Mouse (Mus musculus) hindbrain, postnatal 0 days (tissue): ENCODE data around the gene Htr5a. TPM values are rescaled to one million over a fixed set of nuclear protein-coding genes. Genes with fewer than 3 reads are reported as not detected.

ENCODE experiments used
- ATAC-seq: fragments of 200-750 bp; cut with Nextera tagmentation; 2 replicates; pipeline ENCODE4 v1.8.0; 2017; ENCODE audit warnings: mild to moderate bottlenecking, moderate TSS enrichment, moderate library complexity
- DNase-seq: peaks from one replicate; pipeline ENCODE4 v3.0.0-alpha.2; 2015; ENCODE audit warnings: low spot score
- H3K27ac ChIP-seq: fragments of 300-500 bp; sonication (generic); 2 replicates; pipeline ENCODE4 v1.5.1; 2014; ENCODE audit warnings: mild to moderate bottlenecking
- H3K27me3 ChIP-seq: fragments of 300-500 bp; sonication (generic); 2 replicates; pipeline ENCODE4 v1.6.1; 2014; ENCODE audit warnings: low read length, mixed read lengths; ENCODE audit not compliant: insufficient read depth
- H3K36me3 ChIP-seq: fragments of 300-500 bp; sonication (generic); 2 replicates; pipeline ENCODE4 v1.6.1; 2014; ENCODE audit warnings: low read length, mixed read lengths; ENCODE audit not compliant: insufficient read depth
- H3K4me1 ChIP-seq: fragments of 300-500 bp; sonication (generic); 2 replicates; pipeline ENCODE4 v1.6.1; 2014; ENCODE audit warnings: antibody characterized with exemption, low read length, mixed read lengths; ENCODE audit not compliant: insufficient read depth
- H3K4me2 ChIP-seq: fragments of 300-500 bp; sonication (generic); 2 replicates; pipeline ENCODE4 v1.6.1; 2014; ENCODE audit warnings: low read depth, mild to moderate bottlenecking, low read length, moderate library complexity, mixed read lengths
- H3K4me3 ChIP-seq: fragments of 300-500 bp; sonication (generic); 2 replicates; pipeline ENCODE4 v1.5.1; 2014; ENCODE audit warnings: low read length
- H3K9ac ChIP-seq: fragments of 300-500 bp; sonication (generic); replicated peaks from 2 replicates; pipeline ENCODE4 v1.6.1; 2014; ENCODE audit warnings: mild to moderate bottlenecking, low read length, moderate library complexity, mixed read lengths
- H3K9me3 ChIP-seq: fragments of 300-500 bp; sonication (generic); 2 replicates; pipeline ENCODE4 v1.6.1; 2016; ENCODE audit warnings: low read length, mixed read lengths
- CTCF ChIP-seq: IDR thresholded peaks from 2 replicates; pipeline ENCODE4 v1.5.1; 2016; ENCODE audit warnings: antibody characterized with exemption, control low read depth, low read depth
- WGBS: fragments of 180-500 bp; shearing (Covaris S2); extraction: QIAGEN DNeasy Blood & Tissue Kit; methylation state at CpG from one replicate; pipeline ENCODE4 v1.1.7; 2014; 5-methylcytosine and 5-hydroxymethylcytosine counted together
- polyA plus RNA-seq: library from polyadenylated mRNA; unstranded; fragments of >200 nt; fragmentation: Nextera tagmentation; extraction: Ambion mirVana; gene quantifications from 2 replicates; pipeline ENCODE4 v1.2.1, GENCODE M21; 2015
- total RNA-seq: library from RNA; depleted of rRNA; stranded (reverse); fragments of >200 nt; gene quantifications from 2 replicates; pipeline ENCODE4 v1.2.3, GENCODE M21; 2014; rRNA removed

Htr5a gene
- total and polyA plus RNA-seq, 2 experiments from 2014 or later: 1.3 to 11.1 TPM

GRCm38 (mm10) chr5:27880329-27881036 is 38.5 kb downstream of the Htr5a start:
- no peak overlapping the region for H3K27ac ChIP-seq
- no peak for TF ChIP-seq CTCF
- no peak overlapping the region for H3K4me2 ChIP-seq
- H3K4me1 ChIP-seq: no peaks in the 10 kb centered on the region
- ATAC-seq (no peak), DNase-seq (no peak)
- no peaks in the 10 kb centered on the region for H3K36me3 ChIP-seq
- no peak overlapping the region for H3K9ac ChIP-seq
- no peaks in the 10 kb centered on the region for H3K27me3 ChIP-seq
- no peak overlapping the region for H3K4me3 ChIP-seq
- WGBS: 73% methylated on average over 3 of the region's 3 CpGs
- no peaks in the 10 kb centered on the region for H3K9me3 ChIP-seq

GRCm38 (mm10) chr5:27881261-27881660 is 39.3 kb downstream of the Htr5a start:
- Histone ChIP-seq H3K4me2 (no peak overlapping the region), H3K36me3 (no peaks in the 10 kb centered on the region), H3K27ac (no peak overlapping the region), H3K4me3 (no peak overlapping the region), H3K4me1 (no peaks in the 10 kb centered on the region), H3K9me3 (no peaks in the 10 kb centered on the region), H3K9ac (no peak overlapping the region), H3K27me3 (no peaks in the 10 kb centered on the region)
- no peak for ATAC-seq
- TF ChIP-seq CTCF: no peak
- DNase-seq: no peak
- 83% methylated on average over 2 of the region's 2 CpGs for WGBS

- ATAC-seq: no peak
- TF ChIP-seq CTCF: no peak
- H3K36me3 ChIP-seq: no peaks in the 10 kb centered on the region
- DNase-seq: no peak
- H3K27me3 ChIP-seq: no peaks in the 10 kb centered on the region
- 91% methylated on average over 3 of the region's 3 CpGs for whole genome bisulfite sequencing
- no peak overlapping the region for H3K9ac ChIP-seq
- H3K9me3 ChIP-seq: no peaks in the 10 kb centered on the region
- no peak overlapping the region for H3K4me2 ChIP-seq
- H3K4me1 ChIP-seq: no peaks in the 10 kb centered on the region
- no peak overlapping the region for H3K27ac ChIP-seq
- H3K4me3 ChIP-seq: no peak overlapping the region
These were observed 46.1 kb downstream of the Htr5a start for GRCm38 (mm10) chr5:27888080-27888479.

- Histone ChIP-seq H3K4me3 (no peak overlapping the region), H3K4me2 (no peak overlapping the region), H3K36me3 (no peaks in the 10 kb centered on the region), H3K9ac (no peak overlapping the region), H3K27ac (no peak overlapping the region), H3K9me3 (no peaks in the 10 kb centered on the region), H3K4me1 (no peaks in the 10 kb centered on the region), H3K27me3 (no peaks in the 10 kb centered on the region)
- no peak for DNase-seq
- ATAC-seq: no peak
- 82% methylated on average over 3 of the region's 3 CpGs for WGBS
- TF ChIP-seq CTCF: no peak
These were observed 54.0 kb downstream of the Htr5a start for GRCm38 (mm10) chr5:27895961-27896360.

GRCm38 (mm10) chr5:27899756-27900155 is 57.8 kb downstream of the Htr5a start:
- Histone ChIP-seq H3K9me3 (peaks cover 5% of the 10 kb centered on the region; the same call in 1 of the 2 replicates), H3K27me3 (no peaks in the 10 kb centered on the region), H3K4me1 (no peaks in the 10 kb centered on the region), H3K4me3 (no peak overlapping the region), H3K27ac (no peak overlapping the region), H3K36me3 (no peaks in the 10 kb centered on the region), H3K9ac (no peak overlapping the region), H3K4me2 (no peak overlapping the region)
- 95% methylated on average over 2 of the region's 2 CpGs for WGBS
- DNase-seq (no peak), ATAC-seq (no peak)
- no peak for TF ChIP-seq CTCF

GRCm38 (mm10) chr5:27900186-27900585 is 58.2 kb downstream of the Htr5a start:
- 85% methylated on average over 4 of the region's 4 CpGs for WGBS
- no peak overlapping the region for H3K27ac ChIP-seq

More at GRCm38 (mm10) chr5:27900186-27900585, 58.2 kb downstream of the Htr5a start:
- no peak for DNase-seq
- H3K4me3 ChIP-seq: no peak overlapping the region
- no peak overlapping the region for H3K4me2 ChIP-seq
- no peak for ATAC-seq
- H3K36me3 ChIP-seq: no peaks in the 10 kb centered on the region
- TF ChIP-seq CTCF: no peak
- no peaks in the 10 kb centered on the region for H3K27me3 ChIP-seq
- no peaks in the 10 kb centered on the region for H3K4me1 ChIP-seq
- H3K9me3 ChIP-seq: peaks cover 5% of the 10 kb centered on the region; the same call in 1 of the 2 replicates
- no peak overlapping the region for H3K9ac ChIP-seq

Other genes with a start within 250 kb of the Htr5a start
- gene Paxip1, start 50.5 kb upstream of the Htr5a start, total RNA-seq: 33.2 and 41.7 TPM in 2 replicates
- 20.6 and 20.9 TPM in 2 replicates for gene Paxip1, start 50.5 kb upstream of the Htr5a start, polyA plus RNA-seq
- 159 and 183 TPM in 2 replicates for gene Insig1, start 229.2 kb downstream of the Htr5a start, total RNA-seq
- 100.0 and 102 TPM in 2 replicates for gene Insig1, start 229.2 kb downstream of the Htr5a start, polyA plus RNA-seq